Mouse (Mus musculus) small intestine, adult 2 months (tissue): ENCODE measurements around the gene Cdk15. TPM values are rescaled to one million over a fixed set of nuclear protein-coding genes. Genes with fewer than 3 reads are reported as not detected.

Source experiments
- H3K27ac ChIP-seq: fragments of 200-500 bp; 2 replicates; pipeline ENCODE4 v1.5.1; 2012; ENCODE audit warnings: low read depth, low read length, control low read depth, inconsistent platforms; ENCODE audit not compliant: insufficient read depth
- H3K27me3 ChIP-seq: fragments of 200-500 bp; 2 replicates; pipeline ENCODE4 v1.6.1; 2012; ENCODE audit warnings: mild to moderate bottlenecking, moderate library complexity, low read length, inconsistent platforms; ENCODE audit not compliant: control insufficient read depth, insufficient read depth
- H3K36me3 ChIP-seq: fragments of 200-500 bp; 2 replicates; pipeline ENCODE4 v1.6.1; 2012; ENCODE audit warnings: mild to moderate bottlenecking, low read length, control low read depth, inconsistent platforms; ENCODE audit not compliant: control insufficient read depth, insufficient read depth
- H3K4me1 ChIP-seq: fragments of 200-500 bp; 2 replicates; pipeline ENCODE4 v1.6.1; 2012; ENCODE audit warnings: low read length, inconsistent platforms, mixed read lengths; ENCODE audit not compliant: control insufficient read depth, insufficient read depth, insufficient read length
- H3K4me3 ChIP-seq: fragments of 200-500 bp; 2 replicates; pipeline ENCODE4 v1.5.1; 2012; ENCODE audit warnings: low read depth, mild to moderate bottlenecking, control low read depth, inconsistent platforms, low read length, moderate library complexity
- CTCF ChIP-seq: fragments of 200-500 bp; IDR thresholded peaks from 2 replicates; pipeline ENCODE4 v1.5.1; 2012; ENCODE audit warnings: low read depth, mild to moderate bottlenecking, control low read depth, inconsistent platforms, low read length, moderate library complexity, mixed read lengths; ENCODE audit not compliant: insufficient replicate concordance, insufficient read length; ENCODE audit errors: extremely low read depth
- POLR2A ChIP-seq: fragments of 200-500 bp; IDR thresholded peaks from 2 replicates; pipeline ENCODE4 v1.6.1; 2012; ENCODE audit warnings: low read depth, mild to moderate bottlenecking, control low read depth, inconsistent platforms, low read length, moderate library complexity
- WGBS: fragments of 180-500 bp; shearing (Covaris S2); methylation state at CpG from one replicate; pipeline ENCODE4 v1.1.7; 2018; 5-methylcytosine and 5-hydroxymethylcytosine counted together
- polyA plus RNA-seq: library from polyadenylated mRNA; depleted of rRNA; stranded (reverse); fragments of >200 nt; gene quantifications from 2 replicates; pipeline ENCODE4 v1.2.3, GENCODE M21; 2012; rRNA removed

Cdk15 gene
- polyA plus RNA-seq: not detected in 2 replicates

DNA sequence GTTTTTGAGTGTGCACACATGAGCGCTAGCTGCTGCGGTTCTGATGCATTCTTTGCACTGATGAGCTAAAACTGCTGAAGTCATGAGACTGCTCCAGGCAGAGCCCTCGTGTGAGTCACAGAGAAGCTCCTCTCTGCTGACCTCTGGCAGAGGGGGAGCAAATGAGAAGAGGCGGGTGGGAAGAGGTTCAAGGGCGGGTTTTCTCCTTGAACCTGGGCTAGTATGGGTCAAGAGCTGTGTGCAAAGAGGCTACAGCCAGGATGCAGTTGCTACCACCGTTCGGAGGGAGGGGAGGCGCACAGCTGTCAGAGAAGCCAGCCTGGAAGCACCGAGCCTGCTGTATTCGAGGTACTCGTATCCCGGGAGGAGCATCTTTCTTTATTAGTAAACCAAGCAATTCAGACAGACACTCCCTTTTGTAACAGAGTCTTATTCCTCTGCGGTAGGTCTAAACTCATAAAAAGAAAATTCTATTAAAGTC, at the start of gene Cdk15:
Gene Cdk15, plus strand, starts transcription at position 156 of the 481 bp plus-strand sequence.
- H3K27me3 ChIP-seq: no peaks in the 10 kb centered on the region; the same call in 1 of the 2 replicates
- no peaks in the 10 kb centered on the region for H3K36me3 ChIP-seq
- no peaks in the 10 kb centered on the region for H3K4me1 ChIP-seq
- no peak for TF ChIP-seq CTCF
- TF ChIP-seq POLR2A: no peak
- H3K4me3 ChIP-seq: no peak within 1 kb of the TSS
- no peak within 1 kb of the TSS for H3K27ac ChIP-seq
- 30% methylated on average over 13 of the region's 13 CpGs for WGBS

GRCm38 (mm10) chr1:59208331-59208730, 48.4 kb upstream of the Cdk15 start:
- peaks cover 7% of the 10 kb centered on the region; the same call in 1 of the 2 replicates for H3K4me1 ChIP-seq
- H3K4me3 ChIP-seq: no peak overlapping the region
- 97% methylated on average over 1 of the region's 1 CpGs for WGBS
- TF ChIP-seq CTCF: no peak
- peaks cover 26% of the 10 kb centered on the region for H3K36me3 ChIP-seq
- H3K27me3 ChIP-seq: no peaks in the 10 kb centered on the region
- H3K27ac ChIP-seq: no peak overlapping the region

DNA sequence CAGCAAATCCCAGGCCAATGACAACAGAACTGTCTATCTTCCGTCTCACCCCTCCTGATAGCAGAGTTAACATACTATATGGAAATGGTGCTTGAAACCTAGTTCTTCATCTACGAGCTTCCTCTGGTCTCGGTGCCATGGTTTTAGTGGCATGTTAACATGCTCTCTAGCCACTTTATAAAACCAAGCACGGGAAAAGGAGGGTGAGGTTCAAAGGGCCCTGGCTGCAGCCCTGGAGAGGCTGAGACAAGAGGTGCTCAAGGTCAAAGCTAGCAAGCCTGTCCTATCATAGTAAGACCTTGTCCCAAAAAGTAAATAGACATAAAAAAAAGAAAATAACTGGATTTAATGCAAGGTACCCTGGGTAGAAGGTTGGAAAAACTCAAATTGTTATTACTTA, 45.1 kb upstream of the Cdk15 start:
- peaks cover 31% of the 10 kb centered on the region for H3K36me3 ChIP-seq
- H3K27ac ChIP-seq: peak overlapping the region; percentile 43
- WGBS: 43% methylated on average over 4 of the region's 4 CpGs
- H3K27me3 ChIP-seq: no peaks in the 10 kb centered on the region
- TF ChIP-seq CTCF (no peak), POLR2A (no peak)
- H3K4me3 ChIP-seq: no peak overlapping the region
- peaks cover 7% of the 10 kb centered on the region; the same call in 1 of the 2 replicates for H3K4me1 ChIP-seq

DNA sequence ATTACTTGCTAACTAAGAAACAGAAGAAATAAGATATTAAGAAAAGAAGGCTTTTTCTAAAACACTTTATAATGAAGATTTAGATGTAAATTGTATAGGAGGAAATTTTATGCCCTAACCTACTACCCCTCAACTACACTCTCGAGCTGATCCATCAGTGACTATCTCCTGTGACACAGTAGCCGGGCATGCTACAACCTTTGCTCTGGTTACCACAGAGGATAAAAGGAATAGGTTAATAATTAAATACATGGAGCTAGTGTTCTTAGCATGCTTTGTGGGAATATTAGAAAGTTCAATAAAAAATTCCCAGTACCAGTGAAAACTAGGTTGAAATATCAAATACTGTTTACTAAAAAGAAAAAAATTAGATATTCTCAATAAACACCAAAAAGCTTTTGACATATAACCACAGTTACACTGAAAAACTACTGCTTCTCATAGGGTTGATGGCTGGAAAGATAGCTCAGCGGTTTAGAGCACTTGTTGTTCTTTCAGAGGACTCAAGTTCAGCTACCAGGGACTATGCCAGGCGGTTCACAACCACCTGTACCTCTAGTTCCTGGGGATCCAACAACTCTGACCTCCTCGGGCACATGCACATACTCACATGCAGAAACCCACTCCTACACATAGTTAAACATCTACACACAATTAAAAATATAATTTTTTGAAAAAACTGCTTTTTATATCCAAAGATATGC, 44.5 kb upstream of the Cdk15 start:
- no peak overlapping the region for H3K4me3 ChIP-seq
- H3K27ac ChIP-seq: peak overlapping the region; percentile 67; the same call in 1 of the 2 replicates
- H3K4me1 ChIP-seq: peaks cover 7% of the 10 kb centered on the region; the same call in 1 of the 2 replicates
- 31% methylated on average over 5 of the region's 5 CpGs for WGBS
- no peaks in the 10 kb centered on the region for H3K27me3 ChIP-seq
- peaks cover 31% of the 10 kb centered on the region for H3K36me3 ChIP-seq
- TF ChIP-seq CTCF (no peak), POLR2A (no peak)

DNA sequence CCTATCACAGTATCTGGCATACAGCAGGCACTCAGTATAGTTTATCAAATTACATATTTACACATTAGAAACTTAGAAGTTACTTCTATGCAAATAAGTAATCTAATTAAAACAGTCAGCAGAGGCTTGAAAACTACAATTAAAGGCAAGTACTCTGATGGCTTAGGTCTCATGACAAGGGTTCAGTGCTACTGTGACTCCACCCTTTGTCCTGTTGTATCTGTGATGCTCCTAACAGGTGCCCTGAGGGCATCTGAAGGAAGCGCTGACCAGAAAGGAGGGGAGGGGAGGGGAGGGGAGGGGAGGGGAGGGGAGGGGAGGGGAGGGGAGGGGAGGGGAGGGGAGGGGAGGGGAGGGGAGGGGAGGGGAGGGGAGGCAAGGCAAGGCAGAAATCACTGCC, 43.8 kb upstream of the Cdk15 start:
- Histone ChIP-seq H3K27me3 (no peaks in the 10 kb centered on the region), H3K36me3 (peaks cover 33% of the 10 kb centered on the region), H3K27ac (no peak overlapping the region), H3K4me3 (no peak overlapping the region), H3K4me1 (peaks cover 7% of the 10 kb centered on the region; the same call in 1 of the 2 replicates)
- TF ChIP-seq POLR2A (no peak), CTCF (no peak)
- WGBS: 40% methylated on average over 1 of the region's 1 CpGs

GRCm38 (mm10) chr1:59215446-59215845, 41.3 kb upstream of the Cdk15 start:
- TF ChIP-seq POLR2A: no peak
- no peak for TF ChIP-seq CTCF
- WGBS: 96% methylated on average over 11 of the region's 11 CpGs

DNA sequence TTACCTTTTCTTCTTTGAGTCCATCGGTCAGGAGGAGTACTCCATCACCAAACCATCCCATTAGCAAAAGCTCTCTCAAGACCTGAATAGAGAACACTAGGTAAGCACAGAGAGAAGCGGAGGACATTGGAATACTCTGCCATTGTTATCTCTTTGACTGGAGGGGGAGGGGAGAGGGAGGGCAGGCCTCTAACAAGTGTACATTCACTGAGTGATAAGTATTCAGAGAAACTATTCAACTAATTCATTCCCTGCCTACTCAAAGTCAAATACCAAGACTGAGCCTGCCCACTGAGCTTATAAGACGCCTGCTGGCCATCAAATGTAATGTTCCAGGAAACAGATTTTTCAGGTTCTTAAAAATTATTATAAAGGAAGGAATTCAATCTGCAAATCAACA, 36.3 kb upstream of the Cdk15 start:
- Histone ChIP-seq H3K27ac (no peak overlapping the region), H3K4me1 (no peaks in the 10 kb centered on the region), H3K4me3 (no peak overlapping the region), H3K27me3 (no peaks in the 10 kb centered on the region), H3K36me3 (peaks cover 19% of the 10 kb centered on the region)
- TF ChIP-seq POLR2A (no peak), CTCF (no peak)
- WGBS: 86% methylated on average over 3 of the region's 3 CpGs

More at GRCm38 (mm10) chr1:59215446-59215845, 41.3 kb upstream of the Cdk15 start:
- Histone ChIP-seq H3K27me3 (no peaks in the 10 kb centered on the region), H3K4me3 (no peak overlapping the region), H3K27ac (no peak overlapping the region), H3K4me1 (peaks cover 7% of the 10 kb centered on the region; the same call in 1 of the 2 replicates), H3K36me3 (peaks cover 26% of the 10 kb centered on the region)

- no peak overlapping the region for H3K4me3 ChIP-seq
- H3K4me1 ChIP-seq: no peaks in the 10 kb centered on the region
- H3K27me3 ChIP-seq: no peaks in the 10 kb centered on the region
- H3K27ac ChIP-seq: no peak overlapping the region
- no peak for TF ChIP-seq POLR2A
- TF ChIP-seq CTCF: no peak
- WGBS: 91% methylated on average over 2 of the region's 2 CpGs
- H3K36me3 ChIP-seq: peaks cover 13% of the 10 kb centered on the region
Measured at GRCm38 (mm10) chr1:59221591-59221990, 35.1 kb upstream of the Cdk15 start.
